Mouse (Mus musculus) CH12.LX (cell line): ENCODE results near the gene Tmsb4x. TPM values are rescaled to one million over a fixed set of nuclear protein-coding genes. Genes with fewer than 3 reads are reported as not detected.

ENCODE experiments used
- DNase-seq: peaks from one replicate; pipeline ENCODE4 v3.0.0-alpha.2; 2013; ENCODE audit errors: extremely low read depth
- H3K27ac ChIP-seq: 2 replicates; pipeline ENCODE4 v1.5.1; 2012; ENCODE audit warnings: low read depth, mild to moderate bottlenecking, control low read depth, moderate library complexity; ENCODE audit not compliant: insufficient read depth
- H3K27me3 ChIP-seq: replicated peaks from 2 replicates; pipeline ENCODE3; 2012; ENCODE audit warnings: inconsistent platforms
- H3K36me3 ChIP-seq, 2 experiments: replicated peaks in 1 of 2; 2 replicates each; pipeline versions ENCODE3 to v1.6.1; 2012; ENCODE audit warnings: inconsistent platforms in 1 of 2, low read length in 1 of 2, mild to moderate bottlenecking in 1 of 2, mixed read lengths in 1 of 2, moderate library complexity in 1 of 2; ENCODE audit not compliant: control insufficient read depth in 1 of 2, insufficient read depth in 1 of 2
- H3K4me1 ChIP-seq, 2 experiments: 2 replicates each; pipeline ENCODE4 v1.6.1; 2012; ENCODE audit warnings: inconsistent platforms in 1 of 2, moderate library complexity in 1 of 2; ENCODE audit not compliant: insufficient read depth in 2 of 2, control insufficient read depth in 1 of 2
- H3K4me2 ChIP-seq: 2 replicates; pipeline ENCODE4 v1.6.1; 2012; ENCODE audit warnings: low read depth, mild to moderate bottlenecking, control low read depth; ENCODE audit not compliant: poor library complexity, insufficient read depth, severe bottlenecking
- H3K4me3 ChIP-seq, 3 experiments: fragments of 150-350 bp in 1 of 3; sonication (generic) in 1 of 3; replicated peaks in 1 of 3; 2 replicates each; pipeline versions ENCODE3 to v1.5.1; 2011 to 2012; ENCODE audit warnings: low read depth in 2 of 3, low read length in 2 of 3, mild to moderate bottlenecking in 2 of 3, moderate library complexity in 2 of 3, control low read depth in 1 of 3, improper control_type of control experiment in 1 of 3, inconsistent platforms in 1 of 3, mixed read lengths in 1 of 3; ENCODE audit not compliant: poor library complexity in 1 of 3
- H3K79me2 ChIP-seq: replicated peaks from 2 replicates; pipeline ENCODE4 v1.6.1; 2012; ENCODE audit warnings: mild to moderate bottlenecking, moderate library complexity; ENCODE audit not compliant: control insufficient read depth, poor library complexity, insufficient read depth, severe bottlenecking; ENCODE audit errors: extremely low read depth
- H3K9ac ChIP-seq: 2 replicates; pipeline ENCODE4 v1.6.1; 2012; ENCODE audit warnings: low read depth, mild to moderate bottlenecking, control low read depth, moderate library complexity; ENCODE audit not compliant: insufficient read depth
- H3K9me3 ChIP-seq: replicated peaks from 2 replicates; pipeline ENCODE3; 2012; ENCODE audit warnings: low read length, inconsistent platforms, mixed read lengths
- CHD1 ChIP-seq: IDR thresholded peaks from 2 replicates; pipeline ENCODE4 v1.6.1; 2012; ENCODE audit warnings: low read depth, low read length, improper control_type of control experiment, inconsistent platforms
- CHD2 ChIP-seq: IDR thresholded peaks from 2 replicates; pipeline ENCODE4 v1.6.1; 2011; ENCODE audit warnings: low read length, improper control_type of control experiment
- E2F4 ChIP-seq: IDR thresholded peaks from 2 replicates; pipeline ENCODE4 v1.6.1; 2011; ENCODE audit warnings: low read depth, low read length, improper control_type of control experiment; ENCODE audit not compliant: insufficient replicate concordance
- HCFC1 ChIP-seq: IDR thresholded peaks from 2 replicates; pipeline ENCODE4 v1.6.1; 2012; ENCODE audit warnings: low read depth, mild to moderate bottlenecking, inconsistent platforms, low read length, improper control_type of control experiment
- IRF4 ChIP-seq: IDR thresholded peaks from 2 replicates; pipeline ENCODE4 v1.6.1; 2014; ENCODE audit warnings: low read depth, mild to moderate bottlenecking, inconsistent platforms, low read length, improper control_type of control experiment
- JUND ChIP-seq: conservative IDR thresholded peaks from 2 replicates; pipeline ENCODE4 v1.6.1; 2011; ENCODE audit warnings: low read depth, low read length, improper control_type of control experiment
- MAZ ChIP-seq: IDR thresholded peaks from 2 replicates; pipeline ENCODE4 v1.6.1; 2012; ENCODE audit warnings: low read depth, mild to moderate bottlenecking, inconsistent platforms, low read length, improper control_type of control experiment, moderate library complexity
- MEF2A ChIP-seq: IDR thresholded peaks from 2 replicates; pipeline ENCODE4 v1.6.1; 2014; ENCODE audit warnings: low read depth, mild to moderate bottlenecking, inconsistent platforms, low read length, improper control_type of control experiment, borderline replicate concordance
- NELFE ChIP-seq: IDR thresholded peaks from 2 replicates; pipeline ENCODE4 v1.6.1; 2011; ENCODE audit warnings: low read depth, low read length, improper control_type of control experiment
- NRF1 ChIP-seq: IDR thresholded peaks from 2 replicates; pipeline ENCODE4 v1.6.1; 2014; ENCODE audit warnings: low read depth, mild to moderate bottlenecking, inconsistent platforms, low read length, improper control_type of control experiment, moderate library complexity
- PAX5 ChIP-seq: IDR thresholded peaks from 2 replicates; pipeline ENCODE4 v1.6.1; 2012; ENCODE audit warnings: low read length, inconsistent platforms, mixed read lengths
- RAD21 ChIP-seq: IDR thresholded peaks from 2 replicates; pipeline ENCODE4 v1.6.1; 2011; ENCODE audit warnings: low read depth, mild to moderate bottlenecking, low read length, improper control_type of control experiment, moderate library complexity
- RCOR1 ChIP-seq: conservative IDR thresholded peaks from 2 replicates; pipeline ENCODE4 v1.6.1; 2012; ENCODE audit warnings: low read depth, mild to moderate bottlenecking, inconsistent platforms, low read length, improper control_type of control experiment
- SMC3 ChIP-seq: IDR thresholded peaks from 2 replicates; pipeline ENCODE4 v1.6.1; 2011; ENCODE audit warnings: low read depth, low read length, improper control_type of control experiment
- TCF12 ChIP-seq: IDR thresholded peaks from 2 replicates; pipeline ENCODE4 v1.6.1; 2014; ENCODE audit warnings: low read depth, mild to moderate bottlenecking, inconsistent platforms, low read length, improper control_type of control experiment
- UBTF ChIP-seq: IDR thresholded peaks from 2 replicates; pipeline ENCODE4 v1.6.1; 2012; ENCODE audit warnings: low read depth, mild to moderate bottlenecking, inconsistent platforms, low read length, improper control_type of control experiment, moderate library complexity
- USF1 ChIP-seq: IDR thresholded peaks from 2 replicates; pipeline ENCODE4 v1.6.1; 2014; ENCODE audit warnings: low read depth, mild to moderate bottlenecking, inconsistent platforms, low read length, improper control_type of control experiment
- ZC3H11A ChIP-seq: IDR thresholded peaks from 2 replicates; pipeline ENCODE4 v1.6.1; 2012; ENCODE audit warnings: low read depth, mild to moderate bottlenecking, inconsistent platforms, low read length, improper control_type of control experiment
- ZKSCAN1 ChIP-seq: IDR thresholded peaks from 2 replicates; pipeline ENCODE4 v1.6.1; 2012; ENCODE audit warnings: low read depth, inconsistent platforms, low read length, improper control_type of control experiment, borderline replicate concordance
- ZNF384 ChIP-seq: IDR thresholded peaks from 2 replicates; pipeline ENCODE4 v1.6.1; 2012; ENCODE audit warnings: low read depth, low read length, improper control_type of control experiment, inconsistent platforms
- dilution Hi-C: fragments of 300-500 bp; cut with MboI; formaldehyde crosslinking; loops from 2 replicates; pipeline ENCODE4 v1.14.3; 2020; ENCODE audit warnings: low sequenced_read_pairs; ENCODE audit not compliant: extremely low pct_unique_long_range_greater_than_20kb, extremely low pct_ligation_motif_present
- in situ Hi-C: fragments of 300-500 bp; cut with MboI; formaldehyde crosslinking; loops from 3 replicates; pipeline ENCODE4 v1.14.3; 2019; ENCODE audit warnings: low sequenced_read_pairs, low pct_ligation_motif_present, low pct_unique_long_range_greater_than_20kb, mixed read lengths
- polyA plus RNA-seq: library from polyadenylated mRNA; unstranded; fragments of >175 nt; gene quantifications from 2 replicates; pipeline ENCODE4 v1.2.1, GENCODE M21; 2012; ENCODE audit warnings: low read depth; ENCODE audit not compliant: insufficient read length
- total RNA-seq, 2 experiments: library from RNA; depleted of rRNA; stranded (reverse); fragments of 300-350 nt in 1 of 2; fragments of >200 nt in 1 of 2; gene quantifications; 2 replicates each; pipeline ENCODE4 v1.2.3; 2012 to 2014

Tmsb4x gene
- total and polyA plus RNA-seq, 3 experiments, result 1,828 to 6,726 (median 2,307) TPM

- no peak for DNase-seq
- Histone ChIP-seq H3K4me3 (no peak overlapping the region), H3K36me3 (no peaks in the 10 kb centered on the region), H3K27me3 (no peaks in the 10 kb centered on the region), H3K79me2 (no peaks in the 10 kb centered on the region), H3K4me2 (no peak overlapping the region), H3K9me3 (no peaks in the 10 kb centered on the region), H3K4me1 (peaks cover 20 to 43% of the 10 kb centered on the region in 2 experiments), H3K27ac (no peak overlapping the region), H3K9ac (no peak overlapping the region)
- in situ Hi-C loops (no loop called here), dilution Hi-C loops (no loop called here)
- TF ChIP-seq ZNF384 (0 out of 2 replicates have a peak, but pooled peaks have one; percentile 40), SMC3 (no peak)
These were observed 37.8 kb downstream of the Tmsb4x start for GRCm38 (mm10) chrX:167171281-167171680.

- DNase-seq, result no peak
- Histone ChIP-seq H3K27ac (no peak overlapping the region), H3K79me2 (no peaks in the 10 kb centered on the region), H3K27me3 (no peaks in the 10 kb centered on the region)
- TF ChIP-seq NELFE (no peak), E2F4 (no peak), USF1 (no peak), TCF12 (no peak), ZNF384 (no peak), MAZ (no peak), HCFC1 (no peak), CHD2 (no peak), MEF2A (no peak), NRF1 (no peak), CHD1 (no peak), ZKSCAN1 (no peak), PAX5 (no peak), JUND (no peak), UBTF (no peak), RAD21 (no peak), IRF4 (no peak), ZC3H11A (no peak), RCOR1 (no peak)
- TF ChIP-seq, all 38 proteins: peak for 0
- dilution Hi-C loops (no loop called here), in situ Hi-C loops (no loop called here)
- Histone ChIP-seq H3K4me3 (no peak overlapping the region), H3K4me1 (peaks cover 6 to 19% of the 10 kb centered on the region in 2 experiments; a peak in 3 of 4 replicates), H3K36me3 (no peaks in the 10 kb centered on the region), H3K9ac (no peak overlapping the region), H3K9me3 (no peaks in the 10 kb centered on the region), H3K4me2 (no peak overlapping the region)
These were observed 41.8 kb downstream of the Tmsb4x start for GRCm38 (mm10) chrX:167167282-167167681.
